Mouse (Mus musculus): ENCODE measurements around the gene Cntn5.

- TF ChIP-seq ZC3H11A (IDR thresholded peaks at IDR 0.05; ENCODE audit: low read depth, low read length) (no peak), TBP (conservative IDR thresholded peaks at IDR 0.05; ENCODE audit: low read depth, low read length) (no peak), JUN (IDR thresholded peaks at IDR 0.05; ENCODE audit: insufficient read depth, low read depth, low read length) (no peak), CTCF (conservative IDR thresholded peaks at IDR 0.05 in 1 of 2, IDR thresholded peaks at IDR 0.05 in 1 of 2; ENCODE audit: low read depth in 2 of 2, low read length in 2 of 2) (no peak), MAX (IDR thresholded peaks at IDR 0.05; ENCODE audit: low read length) (no peak)
Measured at GRCm38 (mm10) chr9:9819963-9820362, 1084.6 kb downstream of the Cntn5 start.

Data from CH12.LX (cell line).